Mouse (Mus musculus) heart, embryonic 10.5 days (tissue): ENCODE measurements around the gene Scarf2. TPM values are rescaled to one million over a fixed set of nuclear protein-coding genes. Genes with fewer than 3 reads are reported as not detected.

Source experiments
- DNase-seq: peaks from one replicate; pipeline ENCODE4 v3.0.0-alpha.2; 2017; ENCODE audit warnings: low spot score
- H3K27ac ChIP-seq: fragments of 300-500 bp; sonication (generic); 2 replicates; pipeline ENCODE4 v1.5.1; 2016; ENCODE audit warnings: mild to moderate bottlenecking
- H3K27me3 ChIP-seq: fragments of 300-500 bp; sonication (generic); 2 replicates; pipeline ENCODE4 v1.6.1; 2016; ENCODE audit warnings: mild to moderate bottlenecking; ENCODE audit not compliant: poor library complexity, insufficient read depth, severe bottlenecking
- H3K36me3 ChIP-seq: fragments of 300-500 bp; sonication (generic); 2 replicates; pipeline ENCODE4 v1.6.1; 2016; ENCODE audit warnings: mild to moderate bottlenecking, moderate library complexity
- H3K4me1 ChIP-seq: fragments of 300-500 bp; sonication (generic); 2 replicates; pipeline ENCODE4 v1.6.1; 2016; ENCODE audit warnings: mild to moderate bottlenecking
- H3K4me3 ChIP-seq: fragments of 300-500 bp; sonication (generic); 2 replicates; pipeline ENCODE4 v1.5.1; 2016; ENCODE audit warnings: mild to moderate bottlenecking, moderate library complexity
- H3K9me3 ChIP-seq: fragments of 300-500 bp; sonication (generic); 2 replicates; pipeline ENCODE4 v1.6.1; 2016; ENCODE audit warnings: mild to moderate bottlenecking, moderate library complexity
- WGBS: fragments of 180-500 bp; shearing (Covaris S2); methylation state at CpG from one replicate; pipeline ENCODE4 v1.1.7; 2016; 5-methylcytosine and 5-hydroxymethylcytosine counted together
- polyA plus RNA-seq: library from polyadenylated mRNA; unstranded; fragments of >200 nt; fragmentation: Nextera tagmentation; extraction: Ambion mirVana; gene quantifications from 2 replicates; pipeline ENCODE4 v1.2.1, GENCODE M21; 2016

Gene Scarf2
- polyA plus RNA-seq, 1 experiment from 2014 or later = 12.9 TPM

- DNase-seq = peak; percentile 79
- Histone ChIP-seq H3K27ac (peak overlapping the region; percentile 67), H3K36me3 (0 out of 2 replicates have a peak, but pooled peaks cover 12% of the 10 kb centered on the region), H3K27me3 (peaks cover 97% of the 10 kb centered on the region), H3K4me1 (peaks cover 88% of the 10 kb centered on the region), H3K9me3 (no peaks in the 10 kb centered on the region), H3K4me3 (peak overlapping the region; percentile 58)
- WGBS = 2% methylated on average over 83 of the region's 83 CpGs
These were observed 6.0 kb downstream of the Scarf2 start for GRCm38 (mm10) chr16:17802839-17803674.

GRCm38 (mm10) chr16:17803675-17804448, 6.8 kb downstream of the Scarf2 start:
- peaks cover 80% of the 10 kb centered on the region for H3K4me1 ChIP-seq
- H3K27ac ChIP-seq = no peak overlapping the region
- H3K9me3 ChIP-seq = no peaks in the 10 kb centered on the region
- H3K36me3 ChIP-seq = 0 out of 2 replicates have a peak, but pooled peaks cover 12% of the 10 kb centered on the region
- DNase-seq = peak; percentile 73
- H3K4me3 ChIP-seq = peak overlapping the region; percentile 58
- peaks cover 95% of the 10 kb centered on the region for H3K27me3 ChIP-seq
- 10% methylated on average over 33 of the region's 33 CpGs for WGBS

GRCm38 (mm10) chr16:17804449-17804912, 7.4 kb downstream of the Scarf2 start:
- H3K27me3 ChIP-seq = peaks cover 91% of the 10 kb centered on the region
- peaks cover 79% of the 10 kb centered on the region for H3K4me1 ChIP-seq
- H3K27ac ChIP-seq = no peak overlapping the region
- H3K36me3 ChIP-seq = 0 out of 2 replicates have a peak, but pooled peaks cover 12% of the 10 kb centered on the region
- DNase-seq = no peak
- H3K4me3 ChIP-seq = peak overlapping the region; percentile 58
- no peaks in the 10 kb centered on the region for H3K9me3 ChIP-seq
- WGBS = 4% methylated on average over 33 of the region's 33 CpGs

- Histone ChIP-seq H3K36me3 (0 out of 2 replicates have a peak, but pooled peaks cover 12% of the 10 kb centered on the region), H3K9me3 (no peaks in the 10 kb centered on the region), H3K4me3 (peak overlapping the region; percentile 58), H3K4me1 (peaks cover 79% of the 10 kb centered on the region), H3K27ac (no peak overlapping the region), H3K27me3 (peaks cover 87% of the 10 kb centered on the region)
- DNase-seq = no peak
- 24% methylated on average over 7 of the region's 7 CpGs for WGBS
These were observed 7.9 kb downstream of the Scarf2 start for GRCm38 (mm10) chr16:17804982-17805381.

- Histone ChIP-seq H3K4me3 (peak overlapping the region; percentile 63), H3K27me3 (peaks cover 70% of the 10 kb centered on the region), H3K4me1 (peaks cover 74% of the 10 kb centered on the region), H3K9me3 (no peaks in the 10 kb centered on the region), H3K36me3 (0 out of 2 replicates have a peak, but pooled peaks cover 12% of the 10 kb centered on the region), H3K27ac (peak overlapping the region; percentile 86)
- 8% methylated on average over 50 of the region's 50 CpGs for WGBS
- DNase-seq = no peak
These were observed 9.6 kb downstream of the Scarf2 start for GRCm38 (mm10) chr16:17806581-17807191.

- Histone ChIP-seq H3K4me3 (peak overlapping the region; percentile 63), H3K4me1 (peaks cover 70% of the 10 kb centered on the region), H3K9me3 (no peaks in the 10 kb centered on the region), H3K27ac (peak overlapping the region; percentile 86), H3K27me3 (peaks cover 62% of the 10 kb centered on the region), H3K36me3 (0 out of 2 replicates have a peak, but pooled peaks cover 12% of the 10 kb centered on the region)
- peak; percentile 93 for DNase-seq
- WGBS = 5% methylated on average over 72 of the region's 73 CpGs
These were observed 10.3 kb downstream of the Scarf2 start for GRCm38 (mm10) chr16:17807192-17808009.

GRCm38 (mm10) chr16:17809125-17809524, 12.0 kb downstream of the Scarf2 start:
- Histone ChIP-seq H3K9me3 (no peaks in the 10 kb centered on the region), H3K4me3 (no peak overlapping the region), H3K27ac (no peak overlapping the region), H3K36me3 (0 out of 2 replicates have a peak, but pooled peaks cover 12% of the 10 kb centered on the region), H3K4me1 (peaks cover 56% of the 10 kb centered on the region), H3K27me3 (peaks cover 57% of the 10 kb centered on the region)
- DNase-seq = no peak
- WGBS = 72% methylated on average over 4 of the region's 4 CpGs

GRCm38 (mm10) chr16:17809711-17810110, 12.6 kb downstream of the Scarf2 start:
- H3K27ac ChIP-seq = peak overlapping the region; percentile 30; the same call in 1 of the 2 replicates
- H3K9me3 ChIP-seq = no peaks in the 10 kb centered on the region
- no peak for DNase-seq
- 20% methylated on average over 7 of the region's 7 CpGs for WGBS
- 0 out of 2 replicates have a peak, but pooled peaks cover 12% of the 10 kb centered on the region for H3K36me3 ChIP-seq
- peaks cover 57% of the 10 kb centered on the region for H3K27me3 ChIP-seq
- H3K4me3 ChIP-seq = no peak overlapping the region
- peaks cover 50% of the 10 kb centered on the region for H3K4me1 ChIP-seq

- no peak overlapping the region for H3K4me3 ChIP-seq
- H3K27ac ChIP-seq = no peak overlapping the region
- 0 out of 2 replicates have a peak, but pooled peaks cover under 1% of the 10 kb centered on the region for H3K36me3 ChIP-seq
- H3K9me3 ChIP-seq = no peaks in the 10 kb centered on the region
- H3K4me1 ChIP-seq = peaks cover 43% of the 10 kb centered on the region
- H3K27me3 ChIP-seq = peaks cover 53% of the 10 kb centered on the region
- no peak for DNase-seq
- WGBS = 3% methylated on average over 5 of the region's 5 CpGs
These were observed 15.0 kb downstream of the Scarf2 start for GRCm38 (mm10) chr16:17812120-17812519.

- Histone ChIP-seq H3K27me3 (peaks cover 54% of the 10 kb centered on the region), H3K4me3 (no peak overlapping the region), H3K4me1 (peaks cover 33% of the 10 kb centered on the region), H3K36me3 (no peaks in the 10 kb centered on the region), H3K9me3 (no peaks in the 10 kb centered on the region), H3K27ac (no peak overlapping the region)
- WGBS = 24% methylated on average over 4 of the region's 4 CpGs
- no peak for DNase-seq
These were observed 16.1 kb downstream of the Scarf2 start for GRCm38 (mm10) chr16:17813173-17813572.

GRCm38 (mm10) chr16:17815411-17816402, 18.6 kb downstream of the Scarf2 start:
- no peaks in the 10 kb centered on the region for H3K9me3 ChIP-seq
- WGBS = 2% methylated on average over 63 of the region's 63 CpGs
- H3K4me3 ChIP-seq = peak overlapping the region; percentile 65
- H3K4me1 ChIP-seq = peaks cover 23% of the 10 kb centered on the region
- peaks cover 56% of the 10 kb centered on the region for H3K27me3 ChIP-seq
- peak; percentile 83 for DNase-seq
- no peaks in the 10 kb centered on the region for H3K36me3 ChIP-seq
- H3K27ac ChIP-seq = peak overlapping the region; percentile 84
